Mouse (Mus musculus) ES-Bruce4 (cell line): ENCODE results near the gene Nhlrc4. TPM values are rescaled to one million over a fixed set of nuclear protein-coding genes. Genes with fewer than 3 reads are reported as not detected.

Experiments
- H3K27ac ChIP-seq: 2 replicates; pipeline ENCODE4 v1.5.1; 2012; ENCODE audit warnings: low read length, inconsistent platforms; ENCODE audit not compliant: insufficient read depth
- H3K27me3 ChIP-seq: 2 replicates; pipeline ENCODE4 v1.6.1; 2012; ENCODE audit warnings: mild to moderate bottlenecking, low read length, inconsistent platforms; ENCODE audit not compliant: control insufficient read depth, poor library complexity, insufficient read depth, severe bottlenecking
- H3K36me3 ChIP-seq: 2 replicates; pipeline ENCODE4 v1.6.1; 2012; ENCODE audit warnings: inconsistent platforms, mild to moderate bottlenecking, low read length, moderate library complexity; ENCODE audit not compliant: control insufficient read depth, poor library complexity, insufficient read depth, severe bottlenecking
- H3K4me1 ChIP-seq: one replicate; pipeline ENCODE4 v1.8.1; 2011; ENCODE audit warnings: low read length; ENCODE audit not compliant: control insufficient read depth, insufficient read depth
- H3K4me3 ChIP-seq: 2 replicates; pipeline ENCODE4 v1.5.1; 2011; ENCODE audit warnings: low read depth, mild to moderate bottlenecking, low read length
- H3K9ac ChIP-seq: 2 replicates; pipeline ENCODE4 v1.6.1; 2012; ENCODE audit warnings: low read depth, mild to moderate bottlenecking, inconsistent platforms; ENCODE audit not compliant: poor library complexity, severe bottlenecking
- H3K9me3 ChIP-seq: replicated peaks from 2 replicates; pipeline ENCODE4 v1.6.1; 2012; ENCODE audit warnings: mild to moderate bottlenecking, low read length, inconsistent platforms; ENCODE audit not compliant: control insufficient read depth, poor library complexity, insufficient read depth, severe bottlenecking
- CTCF ChIP-seq: IDR thresholded peaks from one replicate; pipeline ENCODE4 v1.8.1; 2011; ENCODE audit warnings: low read depth, low read length
- EP300 ChIP-seq: IDR thresholded peaks from 2 replicates; pipeline ENCODE4 v1.6.1; 2011; ENCODE audit warnings: low read depth, low read length; ENCODE audit not compliant: insufficient read depth
- POLR2A ChIP-seq: IDR thresholded peaks from one replicate; pipeline ENCODE4 v1.8.1; 2011; ENCODE audit warnings: low read length; ENCODE audit not compliant: insufficient read depth
- polyA plus RNA-seq: library from polyadenylated mRNA; stranded (reverse); fragments of >200 nt; gene quantifications from 2 replicates; pipeline ENCODE4 v1.2.4, GENCODE M21; 2011; ENCODE audit warnings: low read depth; ENCODE audit not compliant: missing spikeins, insufficient read depth, insufficient read length

Gene Nhlrc4
- polyA plus RNA-seq, 1 experiment: not detected

DNA sequence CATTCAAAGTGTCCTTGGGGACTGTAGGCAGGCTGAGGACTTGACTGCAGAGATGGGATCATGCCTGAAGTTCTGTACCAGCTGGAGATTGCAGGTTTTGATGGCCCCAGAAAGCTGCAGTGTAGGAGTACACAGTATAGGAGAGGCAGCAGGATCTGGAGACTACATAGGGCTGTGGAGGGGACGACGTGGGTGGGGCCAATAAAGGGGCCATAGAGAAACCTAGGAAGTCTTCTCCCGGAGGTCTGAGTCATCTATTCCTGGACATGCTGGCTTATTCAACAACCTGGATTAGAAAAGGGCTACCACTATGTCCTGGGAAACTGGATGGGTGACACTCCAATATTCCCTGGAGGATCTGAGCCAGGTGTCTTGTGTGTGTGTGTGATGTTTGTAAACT, 11.0 kb upstream of the Nhlrc4 start:
- H3K27me3 ChIP-seq: no peaks in the 10 kb centered on the region
- no peaks in the 10 kb centered on the region for H3K36me3 ChIP-seq
- H3K9ac ChIP-seq: no peak overlapping the region
- no peaks in the 10 kb centered on the region for H3K9me3 ChIP-seq
- H3K4me1 ChIP-seq: no peaks in the 10 kb centered on the region
- no peak overlapping the region for H3K4me3 ChIP-seq
- TF ChIP-seq POLR2A: no peak
- no peak for TF ChIP-seq CTCF
- TF ChIP-seq EP300: no peak
- no peak overlapping the region for H3K27ac ChIP-seq

DNA sequence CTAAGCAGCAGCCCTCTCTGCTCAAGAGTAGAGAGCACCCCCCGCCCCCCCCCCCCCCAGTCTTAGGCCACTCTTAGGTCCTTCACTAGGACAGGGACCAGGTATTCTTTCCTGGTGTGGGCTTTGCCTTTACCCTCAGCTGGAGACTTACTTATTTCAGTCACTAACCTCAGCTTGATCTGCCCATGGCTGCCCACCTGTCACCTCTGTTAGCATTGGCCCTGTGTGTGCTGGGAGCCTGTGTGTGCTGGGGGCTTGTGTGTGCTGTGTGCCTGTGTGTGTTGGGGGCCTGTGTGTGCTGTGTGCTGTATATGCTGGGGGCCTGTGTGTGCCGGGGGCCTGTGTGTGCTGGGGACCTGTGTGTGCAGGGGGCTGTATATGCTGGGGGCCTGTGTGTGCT, 9.9 kb upstream of the Nhlrc4 start:
- no peak overlapping the region for H3K4me3 ChIP-seq
- TF ChIP-seq CTCF: no peak
- no peak for TF ChIP-seq POLR2A
- no peak for TF ChIP-seq EP300
- H3K27ac ChIP-seq: no peak overlapping the region
- no peak overlapping the region for H3K9ac ChIP-seq
- no peaks in the 10 kb centered on the region for H3K36me3 ChIP-seq
- H3K9me3 ChIP-seq: no peaks in the 10 kb centered on the region
- H3K4me1 ChIP-seq: no peaks in the 10 kb centered on the region
- H3K27me3 ChIP-seq: no peaks in the 10 kb centered on the region

DNA sequence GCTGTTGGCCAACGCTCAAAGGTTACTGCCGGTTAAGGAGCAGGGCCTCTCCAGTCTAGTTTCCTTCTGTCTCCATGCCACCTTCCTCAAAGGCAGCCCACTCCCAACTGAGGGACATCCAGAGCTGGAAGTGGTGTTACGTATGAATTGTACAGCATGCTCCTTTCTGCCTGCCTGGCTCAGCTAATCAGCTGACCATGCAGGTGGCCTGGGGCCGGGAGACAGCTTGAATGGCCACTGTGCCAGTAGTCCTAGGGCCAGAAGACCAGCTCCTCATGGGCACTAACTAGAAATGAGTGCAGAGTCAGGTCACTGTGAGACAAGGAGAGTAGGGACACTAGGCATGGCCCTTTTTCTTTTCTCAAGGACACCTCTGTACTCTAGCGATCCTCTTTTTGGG, 8.4 kb upstream of the Nhlrc4 start:
- Histone ChIP-seq H3K27ac (no peak overlapping the region), H3K36me3 (no peaks in the 10 kb centered on the region), H3K27me3 (no peaks in the 10 kb centered on the region), H3K9me3 (no peaks in the 10 kb centered on the region), H3K9ac (no peak overlapping the region), H3K4me3 (no peak overlapping the region), H3K4me1 (no peaks in the 10 kb centered on the region)
- TF ChIP-seq EP300: no peak
- no peak for TF ChIP-seq CTCF
- TF ChIP-seq POLR2A: no peak

DNA sequence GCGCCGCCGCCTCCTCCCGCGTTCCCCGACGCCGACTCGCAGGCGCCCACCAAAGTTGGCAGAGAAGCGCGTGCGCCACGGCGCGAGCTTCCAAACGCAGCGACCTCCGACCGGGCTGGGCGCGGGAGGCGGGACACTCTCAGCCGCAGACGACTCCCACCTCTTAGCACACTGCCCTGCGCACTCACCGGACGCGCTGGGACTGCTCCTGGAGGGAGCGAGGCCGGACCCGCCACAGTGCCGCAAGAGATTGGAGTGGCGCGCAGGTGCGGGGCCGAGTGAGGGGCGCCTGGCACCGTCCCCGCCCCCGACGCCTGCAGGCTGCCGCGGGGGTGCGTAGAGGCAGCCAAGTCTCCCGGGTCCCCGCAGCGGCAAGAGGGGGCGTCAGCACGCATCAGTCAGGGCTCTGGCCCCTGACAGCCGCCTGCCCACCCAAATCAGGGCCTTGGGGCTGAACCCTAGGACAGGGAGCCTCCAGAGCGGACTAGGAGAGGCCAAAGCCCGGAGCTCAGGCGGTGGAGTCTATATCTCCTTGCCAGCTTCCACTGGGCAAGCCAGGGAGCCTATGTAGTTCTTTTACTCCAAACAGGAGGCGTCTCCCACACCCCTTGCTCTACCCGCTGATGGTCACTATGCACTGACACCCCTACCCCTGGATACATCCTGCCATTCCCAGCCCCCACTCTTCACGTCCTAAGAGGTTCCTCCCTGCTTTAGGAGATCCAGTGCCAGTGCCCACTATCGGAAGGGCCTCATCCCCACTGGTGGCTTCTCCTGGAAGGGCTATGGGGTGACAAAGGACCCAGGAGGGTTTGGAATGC, 7.3 kb upstream of the Nhlrc4 start, which contains the start of gene A930017K11Rik:
Gene A930017K11Rik (minus strand): TSS at position 763 of the 821 bp plus-strand sequence.
- Histone ChIP-seq H3K9me3 (no peaks in the 10 kb centered on the region), H3K36me3 (no peaks in the 10 kb centered on the region), H3K4me1 (no peaks in the 10 kb centered on the region), H3K27ac (no peak within 1 kb of the TSS), H3K9ac (peak within 1 kb of the TSS; percentile 47), H3K27me3 (no peaks in the 10 kb centered on the region), H3K4me3 (peak within 1 kb of the TSS; percentile 76)
- no peak for TF ChIP-seq EP300
- no peak for TF ChIP-seq CTCF
- TF ChIP-seq POLR2A: no peak

DNA sequence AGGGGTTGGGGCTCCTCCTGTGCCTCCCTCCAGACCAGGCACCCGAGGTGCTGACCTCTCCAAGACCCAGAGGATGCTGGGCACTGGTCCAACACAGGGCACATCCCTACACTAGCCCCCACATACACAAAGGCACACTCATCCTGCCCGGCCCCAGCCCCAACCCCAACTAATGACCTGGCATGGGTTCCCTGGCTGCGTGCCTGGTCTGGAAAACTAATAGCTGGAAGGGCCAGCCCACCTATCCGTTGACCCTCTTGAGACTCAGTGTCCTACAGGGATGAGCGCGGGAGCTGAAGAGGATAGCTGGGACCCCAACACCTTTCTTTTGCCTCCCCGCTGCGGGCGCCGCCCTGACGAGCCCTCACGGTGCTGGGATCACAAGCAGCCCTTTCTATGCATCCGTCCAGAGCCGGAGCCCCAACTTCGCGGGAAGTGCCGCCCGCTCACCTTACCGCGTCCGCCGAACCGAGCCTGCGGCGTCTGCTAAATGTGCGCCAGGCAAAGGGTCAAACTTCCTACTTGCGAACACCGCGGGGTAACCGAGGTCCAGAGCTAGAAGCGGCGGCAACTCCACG, 6.6 kb upstream of the Nhlrc4 start:
- H3K27me3 ChIP-seq: no peaks in the 10 kb centered on the region
- no peak overlapping the region for H3K27ac ChIP-seq
- H3K4me3 ChIP-seq: peak overlapping the region; percentile 76
- peak overlapping the region; percentile 47 for H3K9ac ChIP-seq
- H3K9me3 ChIP-seq: no peaks in the 10 kb centered on the region
- H3K36me3 ChIP-seq: no peaks in the 10 kb centered on the region
- H3K4me1 ChIP-seq: no peaks in the 10 kb centered on the region
- TF ChIP-seq CTCF (no peak), EP300 (no peak), POLR2A (no peak)

DNA sequence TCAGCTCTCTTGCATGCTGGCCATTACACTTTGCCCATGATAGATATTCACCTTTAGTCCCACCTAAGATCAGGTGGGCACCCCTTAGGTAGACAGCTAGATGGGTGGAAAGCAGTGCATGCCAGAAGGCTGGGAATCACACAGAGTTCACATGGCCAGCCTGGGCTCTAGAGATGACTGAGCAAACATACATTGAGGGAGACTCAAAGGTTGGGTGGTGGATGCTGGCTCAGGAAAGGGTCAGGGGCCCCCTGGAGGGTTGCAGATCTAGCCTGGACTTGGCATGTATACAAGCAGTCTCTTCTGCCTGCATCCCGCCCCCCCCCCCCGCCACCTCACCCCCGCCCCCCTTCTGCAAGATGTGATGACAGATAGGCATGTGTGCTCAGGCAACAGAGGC, 5.9 kb upstream of the Nhlrc4 start:
- Histone ChIP-seq H3K4me3 (0 out of 2 replicates have a peak overlapping the region, but pooled peaks have one; percentile 76), H3K9ac (no peak overlapping the region), H3K27me3 (no peaks in the 10 kb centered on the region), H3K36me3 (no peaks in the 10 kb centered on the region), H3K4me1 (no peaks in the 10 kb centered on the region), H3K9me3 (no peaks in the 10 kb centered on the region), H3K27ac (no peak overlapping the region)
- TF ChIP-seq POLR2A (no peak), EP300 (no peak), CTCF (no peak)
